Mouse (Mus musculus): Measurements from ENCODE around the gene Phc1. TPM values are rescaled to one million over a fixed set of nuclear protein-coding genes. Genes with fewer than 3 reads are reported as not detected.

Gene Phc1
- polyA plus RNA-seq, 1 experiment from 2014 or later = 14.0 TPM

DNA sequence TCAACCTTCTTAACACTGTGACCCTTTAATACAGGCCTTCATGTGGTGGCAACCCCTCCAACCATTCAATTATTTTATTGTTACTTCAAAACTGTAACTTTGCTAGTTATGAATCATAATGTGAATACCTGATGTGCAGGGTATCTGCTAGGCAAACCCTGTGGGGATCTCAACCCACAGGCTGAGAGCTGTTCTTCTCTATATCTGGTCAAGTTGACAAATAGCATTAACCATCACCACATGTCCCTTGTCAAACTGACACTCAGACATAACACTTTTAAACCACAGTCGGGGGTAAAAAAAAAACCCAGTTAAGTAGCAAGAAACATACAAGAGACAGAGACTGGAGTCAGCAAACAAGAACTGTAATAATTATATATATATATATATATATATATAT is 55.5 kb downstream of the Phc1 start:
- ATAC-seq (replicated peaks; ENCODE audit: low FRiP score, low read depth) = no peak
- Histone ChIP-seq H3K9me3 (replicated peaks; ENCODE audit: low read length) (no peaks in the 10 kb centered on the region), H3K9ac (ENCODE audit: low read depth, low read length) (no peak overlapping the region), H3K27ac (no peak overlapping the region), H3K27me3 (ENCODE audit: insufficient read depth, low read length) (no peaks in the 10 kb centered on the region), H3K4me1 (replicated peaks; ENCODE audit: insufficient read depth, low read length) (no peaks in the 10 kb centered on the region), H3K36me3 (ENCODE audit: insufficient read depth, low read length) (no peaks in the 10 kb centered on the region), H3K4me2 (ENCODE audit: low read length) (no peak overlapping the region), H3K4me3 (replicated peaks; ENCODE audit: low read depth, low read length) (no peak overlapping the region)
- TF ChIP-seq CTCF (IDR thresholded peaks at IDR 0.05; ENCODE audit: low read depth) = no peak
- WGBS = 54% methylated on average over 1 of the region's 1 CpGs
- no peak for DNase-seq (ENCODE audit: low spot score)

DNA sequence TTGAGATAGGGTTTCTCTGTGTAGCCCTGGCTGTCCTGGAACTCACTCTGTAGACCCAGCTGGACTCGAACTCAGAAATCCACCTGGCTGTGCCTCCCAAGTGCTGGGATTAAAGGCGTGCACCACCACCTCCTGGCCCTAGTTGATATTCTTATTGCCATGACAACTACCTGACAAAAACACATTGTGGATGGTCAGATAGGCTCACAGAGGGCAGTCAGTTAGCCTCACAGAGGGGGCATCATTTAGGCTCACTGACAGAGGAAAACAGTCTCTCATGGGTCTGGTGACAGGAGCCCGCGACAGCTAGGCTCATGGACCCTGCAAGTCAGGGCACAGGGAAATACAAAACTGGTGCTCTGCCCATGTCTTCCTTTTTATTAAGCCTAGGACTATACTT is 56.1 kb downstream of the Phc1 start:
- Histone ChIP-seq H3K4me1 (replicated peaks; ENCODE audit: insufficient read depth, low read length) (no peaks in the 10 kb centered on the region), H3K4me2 (ENCODE audit: low read length) (no peak overlapping the region), H3K4me3 (replicated peaks; ENCODE audit: low read depth, low read length) (no peak overlapping the region), H3K36me3 (ENCODE audit: insufficient read depth, low read length) (no peaks in the 10 kb centered on the region), H3K9me3 (replicated peaks; ENCODE audit: low read length) (no peaks in the 10 kb centered on the region), H3K9ac (ENCODE audit: low read depth, low read length) (no peak overlapping the region), H3K27ac (no peak overlapping the region), H3K27me3 (ENCODE audit: insufficient read depth, low read length) (no peaks in the 10 kb centered on the region)
- WGBS = 77% methylated on average over 4 of the region's 4 CpGs
- no peak for DNase-seq (ENCODE audit: low spot score)
- TF ChIP-seq CTCF (IDR thresholded peaks at IDR 0.05; ENCODE audit: low read depth) = no peak
- ATAC-seq (replicated peaks; ENCODE audit: low FRiP score, low read depth) = no peak

DNA sequence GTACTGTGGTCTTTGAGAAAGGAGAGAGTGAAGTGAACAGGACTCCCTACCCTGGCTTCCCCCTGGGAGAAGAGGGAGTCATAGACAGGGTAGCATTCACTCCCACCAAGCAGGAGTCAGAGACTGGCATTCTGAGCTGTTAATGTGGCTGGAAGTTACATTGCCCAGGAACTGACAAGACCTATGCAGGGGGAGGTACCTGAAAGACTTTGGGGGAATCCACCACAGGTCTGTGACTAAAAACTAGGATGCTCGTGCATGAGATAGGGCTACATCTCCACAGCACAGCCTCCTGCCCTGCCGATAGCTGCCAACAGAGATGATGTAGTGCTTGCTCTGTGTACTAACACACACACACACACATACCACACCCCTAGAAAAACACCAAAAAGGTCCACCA is 56.9 kb downstream of the Phc1 start:
- Histone ChIP-seq H3K36me3 (ENCODE audit: insufficient read depth, low read length) (no peaks in the 10 kb centered on the region), H3K9ac (ENCODE audit: low read depth, low read length) (no peak overlapping the region), H3K4me3 (replicated peaks; ENCODE audit: low read depth, low read length) (no peak overlapping the region), H3K4me1 (replicated peaks; ENCODE audit: insufficient read depth, low read length) (no peaks in the 10 kb centered on the region), H3K27me3 (ENCODE audit: insufficient read depth, low read length) (no peaks in the 10 kb centered on the region), H3K4me2 (ENCODE audit: low read length) (no peak overlapping the region), H3K9me3 (replicated peaks; ENCODE audit: low read length) (no peaks in the 10 kb centered on the region), H3K27ac (no peak overlapping the region)
- WGBS = 85% methylated on average over 2 of the region's 2 CpGs
- ATAC-seq (replicated peaks; ENCODE audit: low FRiP score, low read depth) (no peak), DNase-seq (ENCODE audit: low spot score) (no peak)
- TF ChIP-seq CTCF (IDR thresholded peaks at IDR 0.05; ENCODE audit: low read depth) = no peak

DNA sequence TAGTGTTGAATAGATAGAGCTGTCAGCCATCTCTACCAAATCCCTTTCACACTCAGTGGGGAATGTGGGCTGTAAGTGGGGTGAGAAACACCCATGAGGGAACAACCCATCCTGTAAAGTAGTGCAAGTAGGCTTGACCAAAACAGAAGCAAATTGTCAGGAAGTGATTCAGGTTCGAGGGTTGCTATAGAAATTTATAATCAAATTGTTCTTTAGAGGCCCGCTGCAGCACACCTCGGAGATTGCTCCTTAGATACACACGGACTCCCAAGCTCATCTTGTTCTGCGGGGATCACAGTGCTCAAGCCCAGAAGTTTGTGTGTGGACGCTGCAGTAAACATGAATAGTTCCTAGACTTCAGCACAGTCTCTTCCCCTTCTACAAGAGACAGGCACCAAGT is 57.6 kb downstream of the Phc1 start, which contains the start of gene Klrg1:
Gene Klrg1, minus strand, starts transcription at position 101 of the 400 bp plus-strand sequence.
- Histone ChIP-seq H3K9ac (ENCODE audit: low read depth, low read length) (no peak within 1 kb of the TSS), H3K4me1 (replicated peaks; ENCODE audit: insufficient read depth, low read length) (no peaks in the 10 kb centered on the region), H3K36me3 (ENCODE audit: insufficient read depth, low read length) (no peaks in the 10 kb centered on the region), H3K4me2 (ENCODE audit: low read length) (no peak within 1 kb of the TSS), H3K4me3 (replicated peaks; ENCODE audit: low read depth, low read length) (no peak within 1 kb of the TSS), H3K27me3 (ENCODE audit: insufficient read depth, low read length) (no peaks in the 10 kb centered on the region), H3K27ac (no peak within 1 kb of the TSS), H3K9me3 (replicated peaks; ENCODE audit: low read length) (no peaks in the 10 kb centered on the region)
- DNase-seq (ENCODE audit: low spot score) (no peak), ATAC-seq (replicated peaks; ENCODE audit: low FRiP score, low read depth) (no peak)
- TF ChIP-seq CTCF (IDR thresholded peaks at IDR 0.05; ENCODE audit: low read depth) = no peak
- 75% methylated on average over 6 of the region's 6 CpGs for WGBS

DNA sequence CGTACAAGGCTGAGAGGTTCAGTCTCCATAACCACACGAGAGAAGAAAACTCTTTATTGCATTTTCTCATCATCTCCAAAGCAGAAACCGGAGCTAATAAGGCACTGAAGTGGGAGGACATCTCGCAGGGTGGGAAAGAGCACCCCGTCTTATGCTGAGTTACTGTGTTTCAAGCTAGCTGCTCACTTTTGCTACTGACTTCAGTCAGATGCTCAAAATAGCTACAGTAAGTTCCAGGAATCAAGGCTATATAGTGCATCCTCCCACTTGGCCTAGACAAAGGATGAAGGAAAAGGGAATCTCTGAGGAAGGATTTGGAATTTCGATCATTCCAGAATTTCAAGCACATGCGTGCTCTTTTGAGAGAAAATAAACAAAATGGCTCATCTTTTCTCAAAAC is 63.8 kb downstream of the Phc1 start:
- Histone ChIP-seq H3K9me3 (replicated peaks; ENCODE audit: low read length) (no peaks in the 10 kb centered on the region), H3K27me3 (ENCODE audit: insufficient read depth, low read length) (no peaks in the 10 kb centered on the region), H3K27ac (no peak overlapping the region), H3K4me2 (ENCODE audit: low read length) (no peak overlapping the region), H3K4me1 (replicated peaks; ENCODE audit: insufficient read depth, low read length) (no peaks in the 10 kb centered on the region), H3K4me3 (replicated peaks; ENCODE audit: low read depth, low read length) (no peak overlapping the region), H3K36me3 (ENCODE audit: insufficient read depth, low read length) (no peaks in the 10 kb centered on the region), H3K9ac (ENCODE audit: low read depth, low read length) (no peak overlapping the region)
- no peak for TF ChIP-seq CTCF (IDR thresholded peaks at IDR 0.05; ENCODE audit: low read depth)
- DNase-seq (ENCODE audit: low spot score) = no peak
- no peak for ATAC-seq (replicated peaks; ENCODE audit: low FRiP score, low read depth)
- WGBS = 84% methylated on average over 7 of the region's 7 CpGs

DNA sequence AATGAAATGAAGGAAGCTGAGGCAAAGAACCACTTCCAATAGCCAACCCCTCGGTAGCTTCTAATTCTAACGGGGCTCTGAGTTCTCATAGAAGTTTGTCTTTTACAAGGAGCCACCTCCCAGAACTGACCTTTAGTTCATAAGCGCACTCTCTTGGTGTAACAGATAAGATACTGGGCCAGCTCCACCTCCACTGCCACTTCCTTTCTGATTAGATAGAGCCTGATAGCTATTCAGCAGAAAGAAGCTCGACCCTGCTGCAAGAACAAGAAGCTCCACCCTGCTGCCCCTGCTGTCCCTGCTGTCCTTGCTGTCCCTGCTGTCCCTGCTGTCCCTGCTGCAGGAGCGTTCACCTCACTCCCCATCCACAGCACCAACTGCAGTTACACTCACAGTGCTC is 65.8 kb downstream of the Phc1 start:
- no peak overlapping the region for H3K9ac ChIP-seq (ENCODE audit: low read depth, low read length)
- WGBS = 60% methylated on average over 5 of the region's 5 CpGs
- H3K27me3 ChIP-seq (ENCODE audit: insufficient read depth, low read length) = no peaks in the 10 kb centered on the region
- no peak overlapping the region for H3K4me2 ChIP-seq (ENCODE audit: low read length)
- ATAC-seq (replicated peaks; ENCODE audit: low FRiP score, low read depth) (no peak), DNase-seq (ENCODE audit: low spot score) (no peak)
- TF ChIP-seq CTCF (IDR thresholded peaks at IDR 0.05; ENCODE audit: low read depth) = no peak
- no peak overlapping the region for H3K27ac ChIP-seq
- no peaks in the 10 kb centered on the region for H3K9me3 ChIP-seq (replicated peaks; ENCODE audit: low read length)
- H3K4me1 ChIP-seq (replicated peaks; ENCODE audit: insufficient read depth, low read length) = no peaks in the 10 kb centered on the region
- no peak overlapping the region for H3K4me3 ChIP-seq (replicated peaks; ENCODE audit: low read depth, low read length)
- H3K36me3 ChIP-seq (ENCODE audit: insufficient read depth, low read length) = no peaks in the 10 kb centered on the region

DNA sequence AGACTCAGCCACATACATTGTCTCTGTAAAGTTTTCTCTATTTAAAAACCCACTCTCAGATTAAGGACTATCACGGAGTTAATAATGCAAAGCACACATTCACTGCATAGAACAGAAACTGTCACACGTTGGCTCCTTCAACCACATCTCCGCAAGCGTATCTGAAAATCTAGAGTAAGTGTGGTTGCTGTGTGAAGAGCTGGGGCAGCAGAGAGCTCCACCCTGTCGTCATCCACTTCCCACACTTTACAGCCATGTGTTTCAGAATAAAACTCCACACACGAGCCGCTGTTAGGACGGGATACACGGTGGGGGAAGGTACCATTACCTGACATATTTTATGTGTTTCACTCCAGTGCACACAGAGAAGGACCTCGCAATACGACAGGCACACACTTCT is 70.2 kb downstream of the Phc1 start:
- no peak for TF ChIP-seq CTCF (IDR thresholded peaks at IDR 0.05; ENCODE audit: low read depth)
- H3K4me3 ChIP-seq (replicated peaks; ENCODE audit: low read depth, low read length) = no peak overlapping the region
- no peaks in the 10 kb centered on the region for H3K36me3 ChIP-seq (ENCODE audit: insufficient read depth, low read length)
- no peaks in the 10 kb centered on the region for H3K9me3 ChIP-seq (replicated peaks; ENCODE audit: low read length)
- WGBS = 53% methylated on average over 11 of the region's 11 CpGs
- no peak for DNase-seq (ENCODE audit: low spot score)
- H3K4me2 ChIP-seq (ENCODE audit: low read length) = no peak overlapping the region
- no peak overlapping the region for H3K27ac ChIP-seq
- ATAC-seq (replicated peaks; ENCODE audit: low FRiP score, low read depth) = no peak
- H3K4me1 ChIP-seq (replicated peaks; ENCODE audit: insufficient read depth, low read length) = no peaks in the 10 kb centered on the region
- H3K9ac ChIP-seq (ENCODE audit: low read depth, low read length) = no peak overlapping the region
- H3K27me3 ChIP-seq (ENCODE audit: insufficient read depth, low read length) = no peaks in the 10 kb centered on the region
